Mouse (Mus musculus): Measurements from ENCODE around the gene Palld. TPM values are rescaled to one million over a fixed set of nuclear protein-coding genes. Genes with fewer than 3 reads are reported as not detected.
A peak's percentile ranks its signal among the peaks of the same experiment; 100 is the strongest.

Gene Palld
- polyA plus RNA-seq, 1 experiment from 2014 or later: 57.9 TPM

- Histone ChIP-seq H3K9ac (replicated peaks) (no peak overlapping the region), H3K27me3 (no peaks in the 10 kb centered on the region), H3K4me1 (peaks cover 5% of the 10 kb centered on the region; the same call in 1 of the 2 replicates), H3K27ac (replicated peaks) (no peak overlapping the region), H3K4me3 (no peak overlapping the region), H3K36me3 (no peaks in the 10 kb centered on the region), H3K9me3 (no peaks in the 10 kb centered on the region), H3K4me2 (replicated peaks) (no peak overlapping the region)
- no peak for ATAC-seq (ENCODE audit: low FRiP score, low read depth)
- 52% methylated on average over 2 of the region's 2 CpGs for WGBS
These were observed 270.2 kb downstream of the Palld start for GRCm38 (mm10) chr8:61632331-61632730.

- Histone ChIP-seq H3K4me1 (peaks cover 5% of the 10 kb centered on the region; the same call in 1 of the 2 replicates), H3K9ac (replicated peaks) (no peak overlapping the region), H3K27me3 (no peaks in the 10 kb centered on the region), H3K27ac (replicated peaks) (no peak overlapping the region), H3K36me3 (no peaks in the 10 kb centered on the region), H3K9me3 (no peaks in the 10 kb centered on the region), H3K4me2 (replicated peaks) (no peak overlapping the region), H3K4me3 (no peak overlapping the region)
- WGBS: 43% methylated on average over 1 of the region's 1 CpGs
- no peak for ATAC-seq (ENCODE audit: low FRiP score, low read depth)
These were observed 272.9 kb downstream of the Palld start for GRCm38 (mm10) chr8:61629631-61629968.

GRCm38 (mm10) chr8:61628938-61629630 is 273.4 kb downstream of the Palld start:
- Histone ChIP-seq H3K27ac (replicated peaks) (no peak overlapping the region), H3K36me3 (no peaks in the 10 kb centered on the region), H3K4me3 (no peak overlapping the region), H3K9ac (replicated peaks) (no peak overlapping the region), H3K27me3 (no peaks in the 10 kb centered on the region), H3K4me1 (peaks cover 5% of the 10 kb centered on the region; the same call in 1 of the 2 replicates), H3K9me3 (no peaks in the 10 kb centered on the region), H3K4me2 (replicated peaks) (no peak overlapping the region)
- 80% methylated on average over 3 of the region's 3 CpGs for WGBS
- ATAC-seq (ENCODE audit: low FRiP score, low read depth): no peak

GRCm38 (mm10) chr8:61626246-61626952 is 276.1 kb downstream of the Palld start:
- ATAC-seq (ENCODE audit: low FRiP score, low read depth): no peak
- Histone ChIP-seq H3K27ac (replicated peaks) (no peak overlapping the region), H3K36me3 (no peaks in the 10 kb centered on the region), H3K4me3 (no peak overlapping the region), H3K4me2 (replicated peaks) (no peak overlapping the region), H3K9me3 (no peaks in the 10 kb centered on the region), H3K9ac (replicated peaks) (no peak overlapping the region), H3K27me3 (no peaks in the 10 kb centered on the region), H3K4me1 (peaks cover 12% of the 10 kb centered on the region)
- WGBS: 93% methylated on average over 8 of the region's 8 CpGs

GRCm38 (mm10) chr8:61625656-61626210 is 276.8 kb downstream of the Palld start:
- H3K4me2 ChIP-seq (replicated peaks): no peak overlapping the region
- no peak overlapping the region for H3K9ac ChIP-seq (replicated peaks)
- H3K27me3 ChIP-seq: no peaks in the 10 kb centered on the region
- H3K36me3 ChIP-seq: no peaks in the 10 kb centered on the region
- H3K4me3 ChIP-seq: no peak overlapping the region
- H3K4me1 ChIP-seq: peaks cover 12% of the 10 kb centered on the region
- no peak for ATAC-seq (ENCODE audit: low FRiP score, low read depth)
- WGBS: 79% methylated on average over 8 of the region's 8 CpGs
- H3K9me3 ChIP-seq: no peaks in the 10 kb centered on the region
- no peak overlapping the region for H3K27ac ChIP-seq (replicated peaks)

- no peak overlapping the region for H3K4me3 ChIP-seq
- H3K36me3 ChIP-seq: no peaks in the 10 kb centered on the region
- 30% methylated on average over 12 of the region's 12 CpGs for WGBS
- H3K9me3 ChIP-seq: no peaks in the 10 kb centered on the region
- H3K27me3 ChIP-seq: no peaks in the 10 kb centered on the region
- H3K9ac ChIP-seq (replicated peaks): no peak overlapping the region
- no peak overlapping the region for H3K4me2 ChIP-seq (replicated peaks)
- peak; percentile 62 for ATAC-seq (ENCODE audit: low FRiP score, low read depth)
- H3K27ac ChIP-seq (replicated peaks): no peak overlapping the region
- H3K4me1 ChIP-seq: peaks cover 7% of the 10 kb centered on the region; the same call in 1 of the 2 replicates
These were observed 278.7 kb downstream of the Palld start for GRCm38 (mm10) chr8:61623485-61624417.

- H3K9ac ChIP-seq (replicated peaks): no peak overlapping the region
- H3K27ac ChIP-seq (replicated peaks): no peak overlapping the region
- no peak overlapping the region for H3K4me2 ChIP-seq (replicated peaks)
- H3K36me3 ChIP-seq: no peaks in the 10 kb centered on the region
- no peak overlapping the region for H3K4me3 ChIP-seq
- WGBS: 81% methylated on average over 3 of the region's 3 CpGs
- no peak for ATAC-seq (ENCODE audit: low FRiP score, low read depth)
- no peaks in the 10 kb centered on the region for H3K9me3 ChIP-seq
- H3K4me1 ChIP-seq: peaks cover 7% of the 10 kb centered on the region; the same call in 1 of the 2 replicates
- no peaks in the 10 kb centered on the region for H3K27me3 ChIP-seq
These were observed 281.2 kb downstream of the Palld start for GRCm38 (mm10) chr8:61621300-61621699.

GRCm38 (mm10) chr8:61617651-61618050 is 284.8 kb downstream of the Palld start:
- 85% methylated on average over 2 of the region's 2 CpGs for whole genome bisulfite sequencing
- H3K27ac ChIP-seq (replicated peaks): no peak overlapping the region
- no peak overlapping the region for H3K4me3 ChIP-seq
- H3K9me3 ChIP-seq: no peaks in the 10 kb centered on the region
- H3K27me3 ChIP-seq: no peaks in the 10 kb centered on the region
- H3K4me2 ChIP-seq (replicated peaks): no peak overlapping the region
- H3K9ac ChIP-seq (replicated peaks): no peak overlapping the region
- H3K36me3 ChIP-seq: no peaks in the 10 kb centered on the region
- no peaks in the 10 kb centered on the region for H3K4me1 ChIP-seq
- no peak for ATAC-seq (ENCODE audit: low FRiP score, low read depth)

GRCm38 (mm10) chr8:61617049-61617448 is 285.4 kb downstream of the Palld start:
- Histone ChIP-seq H3K27me3 (no peaks in the 10 kb centered on the region), H3K4me2 (replicated peaks) (no peak overlapping the region), H3K4me3 (no peak overlapping the region), H3K36me3 (no peaks in the 10 kb centered on the region), H3K9me3 (no peaks in the 10 kb centered on the region), H3K4me1 (no peaks in the 10 kb centered on the region), H3K9ac (replicated peaks) (no peak overlapping the region), H3K27ac (replicated peaks) (no peak overlapping the region)
- ATAC-seq (ENCODE audit: low FRiP score, low read depth): no peak
- WGBS: 90% methylated on average over 3 of the region's 3 CpGs

GRCm38 (mm10) chr8:61615711-61616697 is 286.5 kb downstream of the Palld start:
- no peak overlapping the region for H3K27ac ChIP-seq (replicated peaks)
- WGBS: 82% methylated on average over 9 of the region's 9 CpGs
- no peak for ATAC-seq (ENCODE audit: low FRiP score, low read depth)

GRCm38 (mm10) chr8:61611741-61612140 is 290.7 kb downstream of the Palld start:
- Histone ChIP-seq H3K4me2 (replicated peaks) (no peak overlapping the region), H3K27ac (replicated peaks) (no peak overlapping the region), H3K36me3 (no peaks in the 10 kb centered on the region), H3K4me1 (0 out of 2 replicates have a peak, but pooled peaks cover 8% of the 10 kb centered on the region), H3K9me3 (no peaks in the 10 kb centered on the region), H3K9ac (replicated peaks) (no peak overlapping the region), H3K27me3 (no peaks in the 10 kb centered on the region), H3K4me3 (no peak overlapping the region)
- 91% methylated on average over 6 of the region's 6 CpGs for WGBS
- ATAC-seq (ENCODE audit: low FRiP score, low read depth): no peak

More at GRCm38 (mm10) chr8:61615711-61616697, 286.5 kb downstream of the Palld start:
- H3K9me3 ChIP-seq: no peaks in the 10 kb centered on the region
- no peak overlapping the region for H3K4me3 ChIP-seq
- H3K9ac ChIP-seq (replicated peaks): no peak overlapping the region
- no peak overlapping the region for H3K4me2 ChIP-seq (replicated peaks)
- H3K4me1 ChIP-seq: no peaks in the 10 kb centered on the region
- H3K27me3 ChIP-seq: no peaks in the 10 kb centered on the region
- no peaks in the 10 kb centered on the region for H3K36me3 ChIP-seq
